Mouse (Mus musculus): ENCODE measurements around the gene Cyp2w1. TPM values are rescaled to one million over a fixed set of nuclear protein-coding genes. Genes with fewer than 3 reads are reported as not detected.

The Cyp2w1 gene
- polyA plus RNA-seq, 1 experiment from 2014 or later = 18.1 TPM

DNA sequence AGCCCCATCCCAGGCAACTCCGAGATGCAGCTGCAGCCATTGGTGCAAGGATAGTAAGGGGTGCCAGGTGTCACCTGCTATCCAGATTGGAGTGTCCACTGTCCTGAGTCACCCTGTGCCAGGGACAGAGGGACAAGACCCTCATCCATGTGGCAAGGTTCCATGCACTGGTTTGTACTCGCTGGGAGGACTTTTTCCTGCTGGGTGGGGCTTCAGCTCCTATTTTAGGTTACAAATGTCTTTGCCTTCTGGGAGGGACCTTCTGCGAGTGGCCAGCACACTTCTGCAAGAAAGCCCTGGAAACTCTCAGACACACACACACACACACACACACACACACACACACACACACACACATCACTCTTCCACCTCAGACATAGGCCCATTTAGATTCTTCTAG, 53.5 kb downstream of the Cyp2w1 start:
- Histone ChIP-seq H3K4me1 (replicated peaks; ENCODE audit: control insufficient read depth, insufficient read depth, low read length) (0 out of 2 replicates have a peak, but pooled peaks cover 5% of the 10 kb centered on the region), H3K4me2 (replicated peaks; ENCODE audit: low read depth) (no peak overlapping the region), H3K4me3 (ENCODE audit: low read depth, low read length) (no peak overlapping the region), H3K27ac (ENCODE audit: low read depth, low read length) (no peak overlapping the region), H3K9me3 (ENCODE audit: control insufficient read depth) (no peaks in the 10 kb centered on the region), H3K9ac (ENCODE audit: low read depth, low read length) (no peak overlapping the region), H3K36me3 (ENCODE audit: control insufficient read depth, insufficient read depth) (no peaks in the 10 kb centered on the region; the same call in 1 of the 2 replicates), H3K27me3 (replicated peaks; ENCODE audit: control insufficient read depth, insufficient read depth, low read length) (no peaks in the 10 kb centered on the region)
- TF ChIP-seq CTCF (IDR thresholded peaks at IDR 0.05; ENCODE audit: low read depth) = no peak
- 65% methylated on average over 3 of the region's 3 CpGs for WGBS
- ATAC-seq = no peak

MicroRNAs encoded within 50 kb of the gene (microRNA counts, 519-probe panel; counts per million panel counts)
- microRNA mmu-miR-339-3p (not detected), microRNA mmu-miR-339-5p (not detected)

Small RNAs within 50 kb of the gene (microRNA-seq; reads per million reads assigned to microRNA genes)
- 278 reads per million, percentile 61 among the genes with 10 or more reads in this experiment for gene Mir339

Other genes with a start within 250 kb of the Cyp2w1 start
- gene Prkar1b, start 202.6 kb upstream of the Cyp2w1 start, polyA plus RNA-seq (2015; fragmentation: Nextera tagmentation; extraction: Ambion mirVana) = 10.0 and 10.9 TPM in 2 replicates
- 2.5 and 2.9 TPM in 2 replicates for gene Dnaaf5, start 202.4 kb upstream of the Cyp2w1 start, polyA plus RNA-seq (2015; fragmentation: Nextera tagmentation; extraction: Ambion mirVana)
- gene Sun1, start 152.0 kb upstream of the Cyp2w1 start, polyA plus RNA-seq (2015; fragmentation: Nextera tagmentation; extraction: Ambion mirVana) = 12.2 and 13.4 TPM in 2 replicates
- gene Get4, start 100.3 kb upstream of the Cyp2w1 start, polyA plus RNA-seq (2015; fragmentation: Nextera tagmentation; extraction: Ambion mirVana) = 127 and 129 TPM in 2 replicates
- gene Adap1, start 27.0 kb upstream of the Cyp2w1 start, polyA plus RNA-seq (2015; fragmentation: Nextera tagmentation; extraction: Ambion mirVana) = 33.4 and 33.8 TPM in 2 replicates
- gene Cox19, start 1.2 kb upstream of the Cyp2w1 start, polyA plus RNA-seq (2015; fragmentation: Nextera tagmentation; extraction: Ambion mirVana) = 181 and 184 TPM in 2 replicates
- 2.5 and 2.6 TPM in 2 replicates for gene Gpr146, start 25.1 kb downstream of the Cyp2w1 start, polyA plus RNA-seq (2015; fragmentation: Nextera tagmentation; extraction: Ambion mirVana)
- 0.76 and 1.4 TPM in 2 replicates for gene C130050O18Rik, start 52.7 kb downstream of the Cyp2w1 start, polyA plus RNA-seq (2015; fragmentation: Nextera tagmentation; extraction: Ambion mirVana)
- 1.1 and 1.3 TPM in 2 replicates for gene Gper1, start 70.5 kb downstream of the Cyp2w1 start, polyA plus RNA-seq (2015; fragmentation: Nextera tagmentation; extraction: Ambion mirVana)
- 8.3 and 8.5 TPM in 2 replicates for gene 3110082I17Rik, start 107.9 kb downstream of the Cyp2w1 start, polyA plus RNA-seq (2015; fragmentation: Nextera tagmentation; extraction: Ambion mirVana)
- 6.1 and 6.7 TPM in 2 replicates for gene Zfand2a, start 131.9 kb downstream of the Cyp2w1 start, polyA plus RNA-seq (2015; fragmentation: Nextera tagmentation; extraction: Ambion mirVana)
- not detected in 2 replicates for gene Uncx, start 190.9 kb downstream of the Cyp2w1 start, polyA plus RNA-seq (2015; fragmentation: Nextera tagmentation; extraction: Ambion mirVana)